Mouse (Mus musculus): ENCODE results near the gene Cd79a. TPM values are rescaled to one million over a fixed set of nuclear protein-coding genes. Genes with fewer than 3 reads are reported as not detected.

Gene Cd79a
- 0.25 and 0.44 TPM in 2 replicates for polyA plus RNA-seq (2015; fragmentation: Nextera tagmentation; extraction: Ambion mirVana)

- Histone ChIP-seq H3K36me3 (ENCODE audit: control insufficient read depth, insufficient read depth, low read length) (no peaks in the 10 kb centered on the region), H3K27ac (replicated peaks) (no peak within 1 kb of the TSS), H3K4me1 (replicated peaks; ENCODE audit: control insufficient read depth, insufficient read depth) (no peaks in the 10 kb centered on the region), H3K4me3 (ENCODE audit: low read depth, low read length) (no peak within 1 kb of the TSS), H3K27me3 (ENCODE audit: control insufficient read depth, insufficient read depth, low read length) (no peaks in the 10 kb centered on the region), H3K9me3 (ENCODE audit: control insufficient read depth, low read length) (no peaks in the 10 kb centered on the region), H3K4me2 (replicated peaks; ENCODE audit: low read depth) (no peak within 1 kb of the TSS), H3K9ac (ENCODE audit: low read length) (no peak within 1 kb of the TSS)
- ATAC-seq (ENCODE audit: low FRiP score, low TSS enrichment) (no peak), DNase-seq (ENCODE audit: low spot score) (no peak)
- 69% methylated on average over 12 of the region's 12 CpGs for WGBS
- no peak for TF ChIP-seq EP300 (optimal IDR thresholded peaks at IDR 0.05)
- no peak for TF ChIP-seq CTCF (IDR thresholded peaks at IDR 0.05; ENCODE audit: low read depth)
Observed at GRCm38 (mm10) chr7:24897224-24897623, at the start of gene Cd79a. TSS of gene Cd79a (plus strand) at chr7:24897381.

- Histone ChIP-seq H3K4me2 (replicated peaks; ENCODE audit: low read depth) (no peak overlapping the region), H3K9me3 (ENCODE audit: control insufficient read depth, low read length) (no peaks in the 10 kb centered on the region), H3K9ac (ENCODE audit: low read length) (no peak overlapping the region), H3K36me3 (ENCODE audit: control insufficient read depth, insufficient read depth, low read length) (no peaks in the 10 kb centered on the region), H3K27me3 (ENCODE audit: control insufficient read depth, insufficient read depth, low read length) (no peaks in the 10 kb centered on the region), H3K27ac (replicated peaks) (no peak overlapping the region), H3K4me3 (ENCODE audit: low read depth, low read length) (no peak overlapping the region), H3K4me1 (replicated peaks; ENCODE audit: control insufficient read depth, insufficient read depth) (no peaks in the 10 kb centered on the region)
- no peak for DNase-seq (ENCODE audit: low spot score)
- ATAC-seq (ENCODE audit: low FRiP score, low TSS enrichment): no peak
- TF ChIP-seq CTCF (IDR thresholded peaks at IDR 0.05; ENCODE audit: low read depth) (no peak), EP300 (optimal IDR thresholded peaks at IDR 0.05) (no peak)
- WGBS: 18% methylated on average over 5 of the region's 5 CpGs
Observed at GRCm38 (mm10) chr7:24850162-24850561, 47.0 kb upstream of the Cd79a start.

GRCm38 (mm10) chr7:24850899-24851303 is 46.3 kb upstream of the Cd79a start:
- no peak overlapping the region for H3K27ac ChIP-seq (replicated peaks)
- no peak overlapping the region for H3K9ac ChIP-seq (ENCODE audit: low read length)
- no peaks in the 10 kb centered on the region for H3K9me3 ChIP-seq (ENCODE audit: control insufficient read depth, low read length)
- no peaks in the 10 kb centered on the region for H3K36me3 ChIP-seq (ENCODE audit: control insufficient read depth, insufficient read depth, low read length)
- ATAC-seq (ENCODE audit: low FRiP score, low TSS enrichment) (0 out of 2 replicates have a peak, but pooled peaks have one; percentile 21), DNase-seq (ENCODE audit: low spot score) (peak; percentile 34)
- no peak overlapping the region for H3K4me2 ChIP-seq (replicated peaks; ENCODE audit: low read depth)
- H3K4me3 ChIP-seq (ENCODE audit: low read depth, low read length): no peak overlapping the region
- WGBS: 19% methylated on average over 6 of the region's 6 CpGs
- H3K27me3 ChIP-seq (ENCODE audit: control insufficient read depth, insufficient read depth, low read length): no peaks in the 10 kb centered on the region
- TF ChIP-seq CTCF (IDR thresholded peaks at IDR 0.05; ENCODE audit: low read depth) (no peak), EP300 (optimal IDR thresholded peaks at IDR 0.05) (no peak)
- H3K4me1 ChIP-seq (replicated peaks; ENCODE audit: control insufficient read depth, insufficient read depth): no peaks in the 10 kb centered on the region

- Histone ChIP-seq H3K27ac (replicated peaks) (no peak overlapping the region), H3K4me2 (replicated peaks; ENCODE audit: low read depth) (no peak overlapping the region), H3K36me3 (ENCODE audit: control insufficient read depth, insufficient read depth, low read length) (no peaks in the 10 kb centered on the region), H3K9ac (ENCODE audit: low read length) (no peak overlapping the region), H3K27me3 (ENCODE audit: control insufficient read depth, insufficient read depth, low read length) (no peaks in the 10 kb centered on the region), H3K4me3 (ENCODE audit: low read depth, low read length) (no peak overlapping the region), H3K4me1 (replicated peaks; ENCODE audit: control insufficient read depth, insufficient read depth) (no peaks in the 10 kb centered on the region), H3K9me3 (ENCODE audit: control insufficient read depth, low read length) (no peaks in the 10 kb centered on the region)
- no peak for ATAC-seq (ENCODE audit: low FRiP score, low TSS enrichment)
- no peak for DNase-seq (ENCODE audit: low spot score)
- WGBS: 77% methylated on average over 5 of the region's 5 CpGs
- no peak for TF ChIP-seq EP300 (optimal IDR thresholded peaks at IDR 0.05)
- TF ChIP-seq CTCF (IDR thresholded peaks at IDR 0.05; ENCODE audit: low read depth): no peak
Observed at GRCm38 (mm10) chr7:24851596-24852325, 45.4 kb upstream of the Cd79a start.

GRCm38 (mm10) chr7:24852557-24853232 is 44.5 kb upstream of the Cd79a start:
- no peaks in the 10 kb centered on the region for H3K9me3 ChIP-seq (ENCODE audit: control insufficient read depth, low read length)
- TF ChIP-seq CTCF (IDR thresholded peaks at IDR 0.05; ENCODE audit: low read depth) (no peak), EP300 (optimal IDR thresholded peaks at IDR 0.05) (no peak)
- DNase-seq (ENCODE audit: low spot score): no peak
- H3K4me3 ChIP-seq (ENCODE audit: low read depth, low read length): no peak overlapping the region
- no peak overlapping the region for H3K9ac ChIP-seq (ENCODE audit: low read length)
- H3K27ac ChIP-seq (replicated peaks): no peak overlapping the region
- no peak for ATAC-seq (ENCODE audit: low FRiP score, low TSS enrichment)
- no peaks in the 10 kb centered on the region for H3K27me3 ChIP-seq (ENCODE audit: control insufficient read depth, insufficient read depth, low read length)
- H3K36me3 ChIP-seq (ENCODE audit: control insufficient read depth, insufficient read depth, low read length): no peaks in the 10 kb centered on the region
- 70% methylated on average over 6 of the region's 8 CpGs for WGBS
- no peaks in the 10 kb centered on the region for H3K4me1 ChIP-seq (replicated peaks; ENCODE audit: control insufficient read depth, insufficient read depth)
- no peak overlapping the region for H3K4me2 ChIP-seq (replicated peaks; ENCODE audit: low read depth)

GRCm38 (mm10) chr7:24853233-24853563 is 44.0 kb upstream of the Cd79a start:
- no peak for ATAC-seq (ENCODE audit: low FRiP score, low TSS enrichment)
- Histone ChIP-seq H3K27me3 (ENCODE audit: control insufficient read depth, insufficient read depth, low read length) (no peaks in the 10 kb centered on the region), H3K9me3 (ENCODE audit: control insufficient read depth, low read length) (no peaks in the 10 kb centered on the region)

More at GRCm38 (mm10) chr7:24853233-24853563, 44.0 kb upstream of the Cd79a start:
- no peak for DNase-seq (ENCODE audit: low spot score)
- Histone ChIP-seq H3K9ac (ENCODE audit: low read length) (no peak overlapping the region), H3K27ac (replicated peaks) (no peak overlapping the region), H3K4me2 (replicated peaks; ENCODE audit: low read depth) (no peak overlapping the region), H3K36me3 (ENCODE audit: control insufficient read depth, insufficient read depth, low read length) (no peaks in the 10 kb centered on the region), H3K4me1 (replicated peaks; ENCODE audit: control insufficient read depth, insufficient read depth) (no peaks in the 10 kb centered on the region), H3K4me3 (ENCODE audit: low read depth, low read length) (no peak overlapping the region)
- TF ChIP-seq CTCF (IDR thresholded peaks at IDR 0.05; ENCODE audit: low read depth) (no peak), EP300 (optimal IDR thresholded peaks at IDR 0.05) (no peak)

All from stomach, postnatal 0 days (tissue).